Mouse (Mus musculus) left cerebral cortex, postnatal 14 days (tissue): ENCODE results near the gene Snca. TPM values are rescaled to one million over a fixed set of nuclear protein-coding genes. Genes with fewer than 3 reads are reported as not detected.
A peak's percentile ranks its signal among the peaks of the same experiment; 100 is the strongest.

ENCODE experiments used
- DNase-seq, 2 experiments: peaks; one replicate each; pipeline ENCODE4 v3.0.0; 2021 to 2022; ENCODE audit warnings: low spot score in 2 of 2, mixed read lengths in 1 of 2
- intact Hi-C: fragments of 180-260 bp; cut with DNase I; formaldehyde crosslinking; loops from one replicate; pipeline ENCODE4 v1.15.1; 2025
- long read RNA-seq, 2 experiments: library from polyadenylated mRNA; stranded (forward); transcript quantifications; one replicate each; pipeline ENCODE4 v2.0.0; 2021
- total RNA-seq, 2 experiments: library from RNA; stranded (reverse); gene quantifications; 2 replicates each; pipeline ENCODE4 v1.2.3; 2021

Snca gene
- total RNA-seq: 100 to 1,000 TPM; 547 to 581 TPM
- long read RNA-seq, experiment 1, transcript Snca-201 (6 exons, 1,280 nt): major isoform, 476 of 571 reads
- long read RNA-seq, experiment 1, transcript Snca-202 (6 exons, 1,188 nt): minor isoform, 61 of 571 reads
- long read RNA-seq, experiment 1, partial matches to known transcripts: 29 of 571 reads
- long read RNA-seq, experiment 1, other reads (novel, unspliced or antisense): 5 of 571 reads
- long read RNA-seq, experiment 2, transcript Snca-202 (6 exons, 1,188 nt): minor isoform, 36 of 442 reads
- long read RNA-seq, experiment 2, transcript Snca-201 (6 exons, 1,280 nt): major isoform, 375 of 442 reads
- long read RNA-seq, experiment 2, partial matches to known transcripts: 21 of 442 reads
- long read RNA-seq, experiment 2, other reads (novel, unspliced or antisense): 10 of 442 reads

GRCm38 (mm10) chr6:60829282-60829891 is at the start of gene Snca:
TSS of gene Snca (minus strand) at chr6:60829855.
- intact Hi-C loops: loop anchor here (5.0 kb wide), 1 partner anchor 102 kb away; no protein-coding TSS in a partner anchor
- peak; percentile 58 to 80 for DNase-seq

- peak; percentile 19 to 46 for DNase-seq
- intact Hi-C loops: no loop called here
Observed at GRCm38 (mm10) chr6:60870126-60870525, 40.5 kb upstream of the Snca start.

GRCm38 (mm10) chr6:60856599-60856998 is 26.9 kb upstream of the Snca start:
- no peak for DNase-seq
- intact Hi-C loops: no loop called here

- intact Hi-C loops: no loop called here
Observed at GRCm38 (mm10) chr6:60851690-60852089, 22.0 kb upstream of the Snca start.

DNA sequence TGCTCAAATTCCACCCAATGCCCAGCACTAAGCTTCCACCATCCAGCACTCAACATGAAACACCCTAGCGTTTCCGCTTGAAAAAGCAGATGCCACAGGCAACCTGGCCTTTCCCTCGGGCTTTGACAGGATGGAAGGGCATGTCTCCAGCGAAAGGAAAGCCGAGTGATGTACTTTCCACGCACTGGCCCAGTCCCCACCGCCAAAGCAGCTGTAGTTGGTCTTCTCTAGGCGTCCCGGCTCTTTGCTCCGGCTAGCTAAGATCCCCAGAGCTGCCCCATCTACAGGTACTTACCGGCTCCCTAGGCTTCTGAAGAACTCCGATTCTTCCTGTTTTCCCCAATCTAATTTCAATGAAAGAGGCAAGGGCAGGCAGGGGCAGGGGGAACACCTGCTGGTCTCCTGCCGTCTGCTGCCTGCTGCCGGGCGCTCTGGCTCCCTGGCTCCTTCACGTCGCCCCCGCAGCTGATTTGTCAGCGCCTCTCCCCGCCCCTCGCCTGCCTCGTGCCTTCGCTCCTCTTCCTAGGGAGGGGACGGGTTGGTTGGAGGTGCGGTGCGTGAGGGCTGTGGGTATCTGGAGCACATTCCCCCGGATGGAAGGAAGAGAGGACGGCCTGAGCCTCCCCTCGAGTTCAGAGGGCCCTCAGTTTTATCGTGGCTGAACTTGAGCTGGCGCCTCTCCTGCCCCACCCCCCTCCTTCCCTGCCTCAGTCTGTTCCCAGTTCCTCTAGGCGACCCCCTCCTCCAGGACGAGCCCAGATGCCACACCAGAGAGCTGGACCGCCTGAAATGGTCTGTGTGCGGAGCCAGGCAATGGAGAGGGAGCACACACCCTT is 1.0 kb downstream of the Snca start:
- intact Hi-C loops: loop anchor here (5.0 kb wide), 1 partner anchor 101 kb away; no protein-coding TSS in a partner anchor
- peak; percentile 79 to 86 for DNase-seq

More at GRCm38 (mm10) chr6:60851690-60852089, 22.0 kb upstream of the Snca start:
- DNase-seq: no peak

GRCm38 (mm10) chr6:60828047-60828428 is 1.6 kb downstream of the Snca start:
- intact Hi-C loops: loop anchor here (5.0 kb wide), 1 partner anchor 101 kb away; no protein-coding TSS in a partner anchor

GRCm38 (mm10) chr6:60827290-60827689 is 2.4 kb downstream of the Snca start:
- intact Hi-C loops: loop anchor here (5.0 kb wide), 1 partner anchor 100 kb away; no protein-coding TSS in a partner anchor
- no peak for DNase-seq

More at GRCm38 (mm10) chr6:60828047-60828428, 1.6 kb downstream of the Snca start:
- DNase-seq: peak in 1 of 2 experiments; percentile 18

GRCm38 (mm10) chr6:60819272-60819671 is 10.4 kb downstream of the Snca start:
- intact Hi-C loops: no loop called here
- DNase-seq: no peak

GRCm38 (mm10) chr6:60813516-60813915 is 16.1 kb downstream of the Snca start:
- no peak for DNase-seq
- intact Hi-C loops: no loop called here

- intact Hi-C loops: no loop called here
- DNase-seq: peak in 1 of 2 experiments; percentile 14
Observed at GRCm38 (mm10) chr6:60798266-60798665, 31.4 kb downstream of the Snca start.

GRCm38 (mm10) chr6:60793659-60794365 is 35.8 kb downstream of the Snca start:
- DNase-seq: no peak
- intact Hi-C loops: no loop called here

DNA sequence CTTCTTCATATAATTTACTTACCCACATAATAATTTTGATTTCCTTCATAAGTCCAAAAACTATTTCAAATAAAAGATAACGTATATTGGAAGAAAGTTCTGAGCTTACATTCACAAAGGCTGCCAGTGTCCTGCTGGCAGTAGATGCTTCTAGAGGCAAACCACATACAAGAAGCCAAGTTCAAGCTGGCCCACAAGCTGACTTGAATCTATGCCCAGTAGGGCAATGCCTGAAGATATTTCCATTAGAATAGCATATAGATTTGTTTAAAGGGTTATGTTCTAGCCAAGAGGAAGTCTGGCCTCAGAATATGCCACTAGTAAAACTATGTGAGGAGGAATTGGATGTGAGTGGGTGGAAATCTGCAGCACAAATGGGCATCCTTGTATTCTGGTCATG is 42.7 kb downstream of the Snca start:
- intact Hi-C loops: no loop called here
- no peak for DNase-seq

DNA sequence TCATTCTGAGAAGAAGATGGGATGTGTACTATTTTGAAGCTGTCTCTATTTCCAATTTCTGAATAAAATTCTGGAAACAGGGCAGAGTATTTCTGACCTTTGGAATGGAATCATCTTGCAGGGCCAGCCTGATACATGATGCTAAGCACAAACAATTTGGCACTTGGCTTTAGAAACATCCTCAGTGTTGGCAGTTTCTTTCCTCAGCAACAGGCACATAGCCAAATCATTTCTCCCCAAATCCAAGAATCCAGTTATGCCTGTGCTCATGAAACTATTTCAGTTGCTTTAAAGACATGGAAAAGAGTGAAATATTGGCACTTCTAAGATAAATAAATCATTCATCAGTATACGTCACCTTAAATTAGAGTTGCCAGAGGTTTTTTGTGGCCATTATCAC is 57.8 kb downstream of the Snca start:
- intact Hi-C loops: no loop called here
- peak in 1 of 2 experiments; percentile 29 for DNase-seq

- peak; percentile 25 to 56 for DNase-seq
- intact Hi-C loops: loop anchor here (2.0 kb wide), 1 partner anchor 57 kb away; no protein-coding TSS in a partner anchor
Observed at GRCm38 (mm10) chr6:60765696-60766095, 64.0 kb downstream of the Snca start.

- no peak for DNase-seq
- intact Hi-C loops: no loop called here
Observed at GRCm38 (mm10) chr6:60762864-60763263, 66.8 kb downstream of the Snca start.

DNA sequence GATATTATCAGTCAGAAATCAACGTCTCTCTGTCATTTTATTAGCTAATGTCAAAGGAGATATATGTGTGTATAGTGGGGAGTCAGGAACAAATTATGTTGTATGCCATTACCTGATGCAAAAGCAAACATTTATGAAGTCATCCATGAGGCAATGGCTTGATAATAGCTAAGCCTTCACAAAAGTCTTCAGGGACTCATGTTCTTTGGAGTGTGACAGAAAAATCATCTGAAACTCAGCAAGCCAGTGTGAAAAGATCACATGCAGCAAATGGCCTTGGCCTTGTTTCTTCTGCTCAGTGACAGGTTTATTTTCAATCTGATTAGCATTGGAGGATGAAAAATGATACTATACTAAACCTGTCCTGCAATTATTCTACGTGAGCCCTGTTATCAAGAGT is 67.9 kb downstream of the Snca start:
- intact Hi-C loops: no loop called here
- DNase-seq: no peak

DNA sequence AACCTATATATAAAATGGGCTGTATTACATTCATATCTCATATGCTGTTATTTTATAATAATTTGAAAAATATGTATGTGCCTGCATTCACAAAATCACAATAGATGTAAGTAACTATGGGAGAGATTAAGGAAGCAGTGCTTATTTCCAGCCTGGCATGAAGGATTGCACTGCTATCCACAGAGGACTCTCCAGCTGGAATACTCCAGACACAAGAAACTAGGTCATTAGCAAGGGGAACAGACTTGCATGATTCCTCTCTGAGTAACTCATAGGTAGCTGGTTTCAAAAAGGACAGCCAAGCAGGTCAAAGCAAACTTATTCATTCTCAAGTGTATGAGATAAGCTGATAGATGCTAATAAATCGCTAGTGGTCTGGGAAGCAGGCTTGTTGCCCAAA is 74.7 kb downstream of the Snca start:
- intact Hi-C loops: no loop called here

GRCm38 (mm10) chr6:60745965-60746364 is 83.7 kb downstream of the Snca start:
- intact Hi-C loops: no loop called here
- DNase-seq: no peak

More for the DNA sequence above, 74.7 kb downstream of the Snca start:
- no peak for DNase-seq
